18 mouse cellular contexts compared by ENCODE assay signal in genomic region chr16:13306065-13306695, GRCm38 (mm10). TPM values are rescaled to one million over a fixed set of nuclear protein-coding genes. Genes with fewer than 3 reads are reported as not detected.
DNase-seq lines count a peak whose midpoint lies in the region; ATAC-seq and TF ChIP-seq lines count a peak whose summit lies in the region.
"Had no signal": no experiment of that assay in that cellular context is flagged by ENCODE, and none has a peak within 500 bp of the region (broad histone marks: within the 10 kb centered on the region; RNA-seq: fewer than 3 reads in every experiment).

No protein-coding gene starts in this region.

- TF ChIP-seq CTCF in cortical plate, adult 2 months (IDR thresholded peaks at IDR 0.05; ENCODE audit: extremely low read depth, insufficient read depth, low read length) = no peak

- 65% methylated on average over 3 of the region's 3 CpGs for WGBS in heart, embryonic 15.5 days
- WGBS in neural tube, embryonic 15.5 days = 92% methylated on average over 3 of the region's 3 CpGs
- WGBS in kidney, embryonic 16.5 days = 75% methylated on average over 3 of the region's 3 CpGs

- no peaks in the 10 kb centered on the region for H3K9me3 ChIP-seq in heart, embryonic 15.5 days (replicated peaks)
- H3K9me3 ChIP-seq in neural tube, embryonic 15.5 days (replicated peaks) = no peaks in the 10 kb centered on the region
- H3K9me3 ChIP-seq in kidney, embryonic 16.5 days (ENCODE audit: low read length) = no peaks in the 10 kb centered on the region
- H3K9me3 ChIP-seq: forebrain, embryonic 13.5 days; heart, embryonic 12.5 days; limb, embryonic 12.5 days; liver, embryonic 15.5 days; midbrain, embryonic 12.5 days had no signal

- H3K4me1 ChIP-seq in heart, embryonic 15.5 days (replicated peaks) = peaks cover 15% of the 10 kb centered on the region
- H3K4me1 ChIP-seq in neural tube, embryonic 15.5 days = no peaks in the 10 kb centered on the region
- H3K4me1 ChIP-seq in cortical plate, adult 2 months (ENCODE audit: control insufficient read depth, insufficient read depth, low read length) = peaks cover 15% of the 10 kb centered on the region
- H3K4me1 ChIP-seq in kidney, embryonic 16.5 days (ENCODE audit: insufficient read depth, low read length) = no peaks in the 10 kb centered on the region
- H3K4me1 ChIP-seq: forebrain, embryonic 13.5 days; liver, embryonic 15.5 days; midbrain, embryonic 12.5 days had no signal

- no peaks in the 10 kb centered on the region for H3K36me3 ChIP-seq in heart, embryonic 15.5 days
- no peaks in the 10 kb centered on the region for H3K36me3 ChIP-seq in neural tube, embryonic 15.5 days
- H3K36me3 ChIP-seq in kidney, embryonic 16.5 days (ENCODE audit: insufficient read depth, low read length) = no peaks in the 10 kb centered on the region
- H3K36me3 ChIP-seq: heart, embryonic 12.5 days; limb, embryonic 12.5 days; liver, embryonic 15.5 days; midbrain, embryonic 12.5 days had no signal

- intact Hi-C loops in heart, postnatal 14 days (cut with DNase I) = no loop called here

- H3K27ac ChIP-seq in heart, embryonic 15.5 days = 0 out of 2 replicates have a peak overlapping the region, but pooled peaks have one; percentile 2
- 0 out of 2 replicates have a peak overlapping the region, but pooled peaks have one; percentile 37 for H3K27ac ChIP-seq in neural tube, embryonic 15.5 days (replicated peaks)
- peak overlapping the region; percentile 84 for H3K27ac ChIP-seq in cortical plate, adult 2 months (ENCODE audit: insufficient read depth, low read length)
- no peak overlapping the region for H3K27ac ChIP-seq in kidney, embryonic 16.5 days (ENCODE audit: low read length)
- H3K27ac ChIP-seq: forebrain, embryonic 13.5 days; hindbrain, embryonic 14.5 days; limb, embryonic 12.5 days; liver, embryonic 15.5 days; midbrain, embryonic 12.5 days had no signal

- no peak for DNase-seq in heart, postnatal 14 days
- no peak for DNase-seq in neural tube, embryonic 10.5 days (ENCODE audit: extremely low spot score, low spot score)
- DNase-seq: cerebellum, postnatal 36 days; kidney, adult 2 months; right cerebral cortex, postnatal 14 days had no signal

- H3K4me2 ChIP-seq in heart, embryonic 15.5 days = no peak overlapping the region
- H3K4me2 ChIP-seq in neural tube, embryonic 15.5 days = no peak overlapping the region
- H3K4me2 ChIP-seq in kidney, embryonic 16.5 days (replicated peaks; ENCODE audit: low read depth, low read length) = no peak overlapping the region
- H3K4me2 ChIP-seq: forebrain, embryonic 13.5 days; heart, embryonic 12.5 days; hindbrain, embryonic 14.5 days; limb, embryonic 12.5 days; liver, embryonic 15.5 days; midbrain, embryonic 12.5 days had no signal

- H3K27me3 ChIP-seq in heart, embryonic 15.5 days = no peaks in the 10 kb centered on the region
- H3K27me3 ChIP-seq in neural tube, embryonic 15.5 days (replicated peaks) = no peaks in the 10 kb centered on the region
- H3K27me3 ChIP-seq in kidney, embryonic 16.5 days (ENCODE audit: insufficient read depth, low read length) = no peaks in the 10 kb centered on the region
- H3K27me3 ChIP-seq: forebrain, embryonic 13.5 days; heart, embryonic 12.5 days; limb, embryonic 12.5 days; liver, embryonic 15.5 days; midbrain, embryonic 12.5 days; Patski had no signal

- no peak for ATAC-seq in heart, embryonic 15.5 days (replicated peaks; ENCODE audit: insufficient number of reproducible peaks, insufficient read depth, low FRiP score, low read depth)
- no peak for ATAC-seq in neural tube, embryonic 15.5 days (ENCODE audit: low FRiP score)
- no peak for ATAC-seq in kidney, embryonic 16.5 days (ENCODE audit: low FRiP score, low TSS enrichment)
- ATAC-seq in megakaryocyte progenitor cell, adult 5-6 weeks (replicated peaks; ENCODE audit: poor library complexity) = no peak
- ATAC-seq: forebrain, embryonic 13.5 days; Patski had no signal

- H3K4me3 ChIP-seq in heart, embryonic 15.5 days = no peak overlapping the region
- H3K4me3 ChIP-seq in neural tube, embryonic 15.5 days (replicated peaks) = no peak overlapping the region
- H3K4me3 ChIP-seq in cortical plate, adult 2 months (ENCODE audit: insufficient read depth, low read length) = no peak overlapping the region
- no peak overlapping the region for H3K4me3 ChIP-seq in kidney, embryonic 16.5 days (ENCODE audit: low read length)
- H3K4me3 ChIP-seq: forebrain, embryonic 13.5 days; heart, embryonic 12.5 days; limb, embryonic 12.5 days; liver, embryonic 15.5 days; midbrain, embryonic 12.5 days; myocyte had no signal

- TF ChIP-seq POLR2A in cortical plate, adult 2 months (IDR thresholded peaks at IDR 0.05; ENCODE audit: extremely low read depth, insufficient read depth, low read length) = no peak

- H3K9ac ChIP-seq in heart, embryonic 15.5 days = no peak overlapping the region
- no peak overlapping the region for H3K9ac ChIP-seq in neural tube, embryonic 15.5 days (replicated peaks)
- H3K9ac ChIP-seq in kidney, embryonic 16.5 days (replicated peaks; ENCODE audit: low read length) = no peak overlapping the region
- H3K9ac ChIP-seq: forebrain, embryonic 13.5 days; heart, embryonic 12.5 days; hindbrain, embryonic 14.5 days; limb, embryonic 12.5 days; liver, embryonic 15.5 days; midbrain, embryonic 12.5 days had no signal

RNA-seq across cellular contexts. Expression of gene Mrtfb, which starts 49.9 kb away (rescaled TPM):
- 14.0 and 15.5 TPM in 2 replicates for polyA plus RNA-seq in heart, embryonic 15.5 days (2015; fragmentation: Nextera tagmentation; extraction: Ambion mirVana)
- 10 to 100 TPM; 36.2 to 36.5 TPM for total RNA-seq in heart, postnatal 14 days (2021)
- polyA plus RNA-seq in neural tube, embryonic 15.5 days (2015; fragmentation: Nextera tagmentation; extraction: Ambion mirVana) = 9.9 and 14.2 TPM in 2 replicates
- 67.5 and 67.6 TPM in 2 replicates for polyA plus RNA-seq in cortical plate, adult 2 months (2012; rRNA removed)
- polyA plus RNA-seq in kidney, embryonic 16.5 days (2015; fragmentation: Nextera tagmentation; extraction: Ambion mirVana) = 18.8 and 23.1 TPM in 2 replicates
- 11.5 and 11.7 TPM in 2 replicates for total RNA-seq in megakaryocyte progenitor cell, adult 5-6 weeks (2015)
- total RNA-seq in megakaryocyte progenitor cell, adult 5-6 weeks (2017) = 2.7 and 3.9 TPM in 2 replicates
